Mouse (Mus musculus) lung, postnatal 0 days (tissue): ENCODE results near the gene Sec61a2.

Source experiments
- CTCF ChIP-seq: IDR thresholded peaks from 2 replicates; pipeline ENCODE4 v1.5.1; 2016; ENCODE audit warnings: antibody characterized with exemption, mild to moderate bottlenecking
- EP300 ChIP-seq: IDR thresholded peaks from 2 replicates; pipeline ENCODE4 v1.6.1; 2016; ENCODE audit warnings: antibody characterized with exemption, mild to moderate bottlenecking, control low read depth

GRCm38 (mm10) chr2:5942416-5943032, 47.3 kb upstream of the Sec61a2 start, which contains the start of gene Dhtkd1:
- no peak for TF ChIP-seq EP300
- TF ChIP-seq CTCF, result peak; percentile 41
